Mouse (Mus musculus): ENCODE data around the gene Mrpl18. TPM values are rescaled to one million over a fixed set of nuclear protein-coding genes. Genes with fewer than 3 reads are reported as not detected.
"Not testable (repeated sequence)": the region's sequence is repeated elsewhere in the genome, so short reads cannot be mapped to it uniquely, and the experiment has no call there.

Mrpl18 gene
- polyA plus RNA-seq, 1 experiment from 2014 or later, result 155 TPM

DNA sequence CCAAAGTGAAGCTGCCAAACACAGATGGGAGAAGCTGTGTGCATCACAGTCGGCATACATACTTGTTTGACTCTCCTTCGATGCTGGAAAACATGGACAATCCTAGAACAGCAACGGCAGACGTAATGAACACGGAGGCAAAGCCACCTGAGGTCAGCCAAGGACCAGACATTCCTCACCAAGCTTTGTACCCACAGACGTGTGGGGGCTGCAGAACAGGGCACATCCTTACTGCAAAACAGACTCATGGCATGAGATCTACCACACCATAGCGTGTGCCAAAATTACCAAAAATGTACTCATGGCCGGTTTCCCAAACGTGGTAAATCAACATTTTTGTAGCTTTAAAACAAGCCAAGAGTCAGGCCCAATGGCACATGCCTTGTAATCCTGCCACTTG is 9.7 kb downstream of the Mrpl18 start:
- 90% methylated on average over 9 of the region's 9 CpGs for WGBS
- Histone ChIP-seq H3K36me3 (peaks cover 12% of the 10 kb centered on the region), H3K9ac (no peak overlapping the region), H3K4me1 (peaks cover 3% of the 10 kb centered on the region; the same call in 1 of the 2 replicates), H3K27ac (no peak overlapping the region), H3K4me3 (no peak overlapping the region), H3K9me3 (no peaks in the 10 kb centered on the region), H3K4me2 (no peak overlapping the region), H3K27me3 (no peaks in the 10 kb centered on the region)
- no peak for ATAC-seq (ENCODE audit: borderline replicate concordance, extremely low read depth, low FRiP score, low TSS enrichment)

DNA sequence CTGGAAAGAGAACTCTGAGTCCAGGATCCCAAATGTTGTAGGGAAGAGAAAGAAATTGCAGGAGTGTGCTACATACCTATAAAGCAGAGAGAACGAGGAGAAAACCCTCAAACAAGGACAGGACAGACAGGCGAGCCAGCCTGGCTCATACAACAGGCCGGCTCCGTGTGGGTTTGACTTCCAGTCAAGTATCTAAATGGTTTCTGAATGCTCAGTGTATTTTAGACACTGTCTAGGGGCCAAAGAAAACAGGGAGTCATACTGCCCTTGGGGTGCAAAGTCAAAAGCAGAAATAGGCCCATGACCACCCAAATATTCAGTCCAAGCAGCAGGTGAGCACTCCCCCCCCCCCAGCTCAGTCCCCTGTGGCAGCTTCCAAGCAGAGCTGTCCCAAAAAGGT is 10.3 kb downstream of the Mrpl18 start:
- Histone ChIP-seq H3K4me1 (peaks cover 3% of the 10 kb centered on the region; the same call in 1 of the 2 replicates), H3K9ac (no peak overlapping the region), H3K36me3 (peaks cover 7% of the 10 kb centered on the region), H3K4me3 (no peak overlapping the region), H3K9me3 (no peaks in the 10 kb centered on the region), H3K27me3 (no peaks in the 10 kb centered on the region), H3K27ac (no peak overlapping the region), H3K4me2 (no peak overlapping the region)
- 84% methylated on average over 4 of the region's 4 CpGs for WGBS
- no peak for ATAC-seq (ENCODE audit: borderline replicate concordance, extremely low read depth, low FRiP score, low TSS enrichment)

- H3K9ac ChIP-seq, result no peak overlapping the region
- H3K4me1 ChIP-seq, result peaks cover 3% of the 10 kb centered on the region; the same call in 1 of the 2 replicates
- no peaks in the 10 kb centered on the region for H3K9me3 ChIP-seq
- no peaks in the 10 kb centered on the region for H3K27me3 ChIP-seq
- WGBS, result 86% methylated on average over 1 of the region's 1 CpGs
- H3K4me3 ChIP-seq, result no peak overlapping the region
- H3K4me2 ChIP-seq, result no peak overlapping the region
- no peak overlapping the region for H3K27ac ChIP-seq
- H3K36me3 ChIP-seq, result peaks cover 4% of the 10 kb centered on the region; the same call in 1 of the 2 replicates
- no peak for ATAC-seq (ENCODE audit: borderline replicate concordance, extremely low read depth, low FRiP score, low TSS enrichment)
Measured at GRCm38 (mm10) chr17:12904349-12904748, 11.8 kb downstream of the Mrpl18 start.

DNA sequence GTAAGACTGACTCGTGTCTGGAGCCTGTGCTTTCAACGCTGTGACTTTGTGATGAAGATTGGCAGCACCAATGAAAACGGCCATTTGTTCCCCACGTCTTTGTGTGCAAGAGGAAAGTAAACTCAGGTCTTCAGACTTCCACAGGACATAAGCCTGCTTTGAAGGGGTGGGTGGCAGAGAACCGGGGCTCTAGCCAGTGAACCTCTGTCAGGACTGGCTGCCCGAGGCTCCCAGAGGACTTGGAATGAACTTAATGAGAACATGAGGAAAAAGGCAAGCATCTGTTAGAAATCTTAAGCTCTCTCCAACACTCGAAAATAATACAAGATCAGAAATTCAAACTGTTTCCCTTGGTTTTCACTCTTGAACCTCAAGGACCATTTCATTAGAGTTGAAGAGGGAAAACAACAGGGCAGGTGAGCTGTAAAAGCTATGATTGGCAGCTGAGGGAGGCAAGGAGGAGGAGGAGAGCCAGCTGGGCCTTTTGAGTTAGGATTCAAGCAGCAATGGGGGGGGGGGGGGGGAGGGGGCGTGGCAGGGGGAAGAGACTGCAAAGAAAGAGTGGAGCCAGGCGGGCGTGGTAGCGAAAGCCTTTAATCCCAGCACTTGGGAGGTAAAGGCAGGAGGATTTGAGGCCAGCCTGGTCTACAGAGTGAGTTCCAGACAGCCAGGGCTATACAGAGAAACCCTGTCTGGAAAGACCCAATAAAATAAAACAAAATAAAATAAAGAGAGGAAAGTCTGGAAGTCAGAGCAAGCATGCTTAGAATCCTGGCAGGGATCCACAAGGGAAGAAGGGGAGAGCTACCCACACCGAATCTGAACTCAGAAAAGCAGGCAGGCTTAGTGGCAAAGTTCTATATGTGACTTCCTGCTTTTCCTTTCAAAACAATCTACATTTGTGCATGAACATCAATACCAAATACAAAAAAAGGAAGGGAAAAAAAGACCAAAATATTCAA is 12.5 kb downstream of the Mrpl18 start:
- peak overlapping the region; percentile 60 for H3K27ac ChIP-seq
- H3K9ac ChIP-seq, result no peak overlapping the region
- no peaks in the 10 kb centered on the region for H3K9me3 ChIP-seq
- no peak overlapping the region for H3K4me2 ChIP-seq
- WGBS, result 50% methylated on average over 11 of the region's 12 CpGs
- ATAC-seq (ENCODE audit: borderline replicate concordance, extremely low read depth, low FRiP score, low TSS enrichment), result 0 out of 2 replicates have a peak, but pooled peaks have one; percentile 60
- peaks cover 3% of the 10 kb centered on the region; the same call in 1 of the 2 replicates for H3K4me1 ChIP-seq
- H3K4me3 ChIP-seq, result no peak overlapping the region
- peaks cover 4% of the 10 kb centered on the region; the same call in 1 of the 2 replicates for H3K36me3 ChIP-seq
- no peaks in the 10 kb centered on the region for H3K27me3 ChIP-seq

DNA sequence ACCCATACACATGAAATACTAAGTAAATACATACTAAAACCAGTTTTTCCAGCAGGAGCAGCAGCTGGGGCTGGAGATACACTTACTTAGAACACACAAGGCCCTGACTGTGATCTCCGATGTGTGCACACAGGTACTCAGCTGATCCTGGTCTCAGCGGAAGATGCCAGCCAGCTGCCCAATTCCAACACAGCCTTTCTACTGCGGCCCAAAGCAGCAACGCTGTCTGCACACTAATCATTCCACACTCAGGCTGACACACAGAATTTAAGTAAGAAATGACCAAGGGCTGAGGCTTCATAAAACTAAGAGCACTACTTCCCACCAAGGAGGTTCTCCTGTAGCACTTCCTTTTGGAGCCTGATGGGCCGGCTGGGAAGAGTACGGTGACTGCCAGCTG is 13.9 kb downstream of the Mrpl18 start:
- H3K27ac ChIP-seq, result no peak overlapping the region
- H3K4me1 ChIP-seq, result peaks cover 3% of the 10 kb centered on the region; the same call in 1 of the 2 replicates
- H3K36me3 ChIP-seq, result peaks cover 4% of the 10 kb centered on the region; the same call in 1 of the 2 replicates
- no peaks in the 10 kb centered on the region for H3K27me3 ChIP-seq
- H3K9me3 ChIP-seq, result no peaks in the 10 kb centered on the region
- no peak overlapping the region for H3K9ac ChIP-seq
- no peak overlapping the region for H3K4me2 ChIP-seq
- no peak for ATAC-seq (ENCODE audit: borderline replicate concordance, extremely low read depth, low FRiP score, low TSS enrichment)
- no peak overlapping the region for H3K4me3 ChIP-seq
- WGBS, result 82% methylated on average over 6 of the region's 6 CpGs

GRCm38 (mm10) chr17:12898607-12899006 is 17.5 kb downstream of the Mrpl18 start:
- not testable (repeated sequence) for ATAC-seq (ENCODE audit: borderline replicate concordance, extremely low read depth, low FRiP score, low TSS enrichment); H3K36me3 ChIP-seq; H3K27ac ChIP-seq; H3K4me2 ChIP-seq; H3K9ac ChIP-seq; H3K9me3 ChIP-seq; H3K27me3 ChIP-seq; H3K4me1 ChIP-seq; H3K4me3 ChIP-seq
- 34% methylated on average over 2 of the region's 2 CpGs for WGBS

GRCm38 (mm10) chr17:12897674-12898073 is 18.5 kb downstream of the Mrpl18 start:
- H3K36me3 ChIP-seq, result peaks cover 4% of the 10 kb centered on the region; the same call in 1 of the 2 replicates
- no peaks in the 10 kb centered on the region for H3K27me3 ChIP-seq
- 80% methylated on average over 5 of the region's 5 CpGs for WGBS
- no peak overlapping the region for H3K4me2 ChIP-seq
- no peak overlapping the region for H3K27ac ChIP-seq
- ATAC-seq (ENCODE audit: borderline replicate concordance, extremely low read depth, low FRiP score, low TSS enrichment), result no peak
- no peak overlapping the region for H3K4me3 ChIP-seq
- H3K9me3 ChIP-seq, result no peaks in the 10 kb centered on the region
- H3K9ac ChIP-seq, result no peak overlapping the region
- no peaks in the 10 kb centered on the region for H3K4me1 ChIP-seq

GRCm38 (mm10) chr17:12892033-12892432 is 24.1 kb downstream of the Mrpl18 start:
- Histone ChIP-seq H3K36me3 (no peaks in the 10 kb centered on the region), H3K9me3 (no peaks in the 10 kb centered on the region), H3K4me3 (no peak overlapping the region), H3K4me2 (no peak overlapping the region), H3K9ac (no peak overlapping the region), H3K4me1 (peaks cover 8% of the 10 kb centered on the region), H3K27me3 (no peaks in the 10 kb centered on the region), H3K27ac (no peak overlapping the region)
- 85% methylated on average over 9 of the region's 9 CpGs for WGBS
- no peak for ATAC-seq (ENCODE audit: borderline replicate concordance, extremely low read depth, low FRiP score, low TSS enrichment)

GRCm38 (mm10) chr17:12891054-12891453 is 25.1 kb downstream of the Mrpl18 start:
- Histone ChIP-seq H3K9me3 (no peaks in the 10 kb centered on the region), H3K27ac (no peak overlapping the region), H3K4me2 (no peak overlapping the region), H3K36me3 (no peaks in the 10 kb centered on the region), H3K27me3 (no peaks in the 10 kb centered on the region), H3K9ac (no peak overlapping the region), H3K4me1 (peaks cover 17% of the 10 kb centered on the region), H3K4me3 (no peak overlapping the region)
- no peak for ATAC-seq (ENCODE audit: borderline replicate concordance, extremely low read depth, low FRiP score, low TSS enrichment)
- WGBS, result 86% methylated on average over 4 of the region's 4 CpGs

DNA sequence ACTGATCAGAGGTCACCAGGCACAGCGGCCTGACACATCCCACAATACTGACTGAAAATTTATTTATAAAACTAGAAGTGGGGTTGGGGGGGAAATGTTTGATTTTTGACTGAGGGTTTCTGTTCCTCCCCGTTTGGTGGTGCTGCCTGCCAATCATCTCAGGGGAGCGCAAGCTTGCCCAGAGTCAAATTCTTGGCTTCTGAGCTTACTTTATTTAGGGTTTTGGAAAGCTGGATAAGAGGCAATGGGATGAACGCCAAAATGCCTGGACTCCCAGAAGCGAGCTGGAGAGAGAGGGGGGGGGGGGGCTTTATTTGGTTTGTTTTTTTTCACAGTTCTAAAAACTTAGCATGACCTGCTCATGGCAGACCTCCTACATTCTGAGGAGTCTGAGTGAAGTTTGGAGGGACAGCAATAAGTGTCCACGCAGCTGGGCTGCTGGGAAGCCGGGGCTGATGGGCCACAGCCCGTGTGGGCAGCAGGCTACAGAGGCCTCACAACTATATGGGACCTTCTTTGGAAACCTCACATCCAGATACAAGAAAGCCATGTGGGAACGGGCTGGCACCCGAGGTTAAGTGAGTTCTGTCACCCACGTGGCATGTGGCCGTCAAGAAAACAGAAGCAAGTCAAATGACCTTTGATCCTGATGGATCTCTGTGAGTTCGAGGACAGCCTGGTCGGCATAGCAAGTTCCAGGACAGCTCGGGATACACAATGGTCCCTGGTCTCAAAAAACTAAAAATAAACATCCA is 28.9 kb downstream of the Mrpl18 start:
- H3K9me3 ChIP-seq, result no peaks in the 10 kb centered on the region
- H3K4me3 ChIP-seq, result no peak overlapping the region
- peak; percentile 69 for ATAC-seq (ENCODE audit: borderline replicate concordance, extremely low read depth, low FRiP score, low TSS enrichment)
- 49% methylated on average over 15 of the region's 15 CpGs for WGBS
- no peaks in the 10 kb centered on the region for H3K36me3 ChIP-seq
- no peaks in the 10 kb centered on the region for H3K27me3 ChIP-seq
- no peak overlapping the region for H3K4me2 ChIP-seq
- peak overlapping the region; percentile 68 for H3K27ac ChIP-seq
- no peak overlapping the region for H3K9ac ChIP-seq
- H3K4me1 ChIP-seq, result peaks cover 17% of the 10 kb centered on the region

DNA sequence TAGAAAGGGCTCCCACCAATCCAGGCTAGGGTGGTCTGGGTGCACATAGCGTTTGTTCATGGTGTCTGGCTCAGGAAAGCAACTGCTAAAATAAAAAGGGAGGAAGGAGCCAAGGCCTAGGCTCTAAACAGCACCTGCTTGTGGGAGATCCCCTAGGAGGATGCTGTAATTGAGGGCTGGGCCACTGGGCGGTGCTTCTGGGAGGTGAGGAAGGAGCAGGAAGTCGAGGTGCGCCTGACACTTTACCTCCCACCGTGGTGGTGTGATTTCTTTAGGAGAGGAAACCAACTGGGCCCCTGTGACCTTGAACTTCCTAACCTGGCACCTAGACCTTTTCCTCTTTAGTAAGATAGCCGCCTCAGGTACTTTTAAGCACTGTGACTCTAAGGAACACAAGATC is 29.5 kb downstream of the Mrpl18 start:
- WGBS, result 36% methylated on average over 6 of the region's 6 CpGs
- Histone ChIP-seq H3K36me3 (no peaks in the 10 kb centered on the region), H3K27me3 (no peaks in the 10 kb centered on the region), H3K4me1 (peaks cover 17% of the 10 kb centered on the region), H3K9me3 (no peaks in the 10 kb centered on the region), H3K9ac (no peak overlapping the region), H3K27ac (no peak overlapping the region), H3K4me3 (no peak overlapping the region), H3K4me2 (no peak overlapping the region)
- no peak for ATAC-seq (ENCODE audit: borderline replicate concordance, extremely low read depth, low FRiP score, low TSS enrichment)

- H3K9ac ChIP-seq, result no peak overlapping the region
- peaks cover 6% of the 10 kb centered on the region; the same call in 1 of the 2 replicates for H3K4me1 ChIP-seq
- no peaks in the 10 kb centered on the region for H3K9me3 ChIP-seq
- no peak overlapping the region for H3K4me3 ChIP-seq
- 80% methylated on average over 1 of the region's 1 CpGs for WGBS
- no peak overlapping the region for H3K4me2 ChIP-seq
- no peak for ATAC-seq (ENCODE audit: borderline replicate concordance, extremely low read depth, low FRiP score, low TSS enrichment)
- H3K27me3 ChIP-seq, result no peaks in the 10 kb centered on the region; the same call in 1 of the 2 replicates
- H3K36me3 ChIP-seq, result no peaks in the 10 kb centered on the region
- H3K27ac ChIP-seq, result no peak overlapping the region
Measured at GRCm38 (mm10) chr17:12881216-12881615, 34.9 kb downstream of the Mrpl18 start.

Measured in lung, embryonic 15.5 days (tissue).